Mouse (Mus musculus) MEL-GATA-1-ER (cell line): Measurements from ENCODE around the gene Rnf186.

Experiments used
- DNase-seq: peaks from one replicate; pipeline ENCODE4 v3.0.0-alpha.2; 2012; ENCODE audit warnings: low read depth; ENCODE audit errors: extremely low read depth

Rnf186 gene

GRCm38 (mm10) chr4:139011201-139011702 is 44.3 kb downstream of the Rnf186 start:
- DNase-seq, result no peak

GRCm38 (mm10) chr4:139013281-139013680 is 46.4 kb downstream of the Rnf186 start:
- DNase-seq, result no peak

DNA sequence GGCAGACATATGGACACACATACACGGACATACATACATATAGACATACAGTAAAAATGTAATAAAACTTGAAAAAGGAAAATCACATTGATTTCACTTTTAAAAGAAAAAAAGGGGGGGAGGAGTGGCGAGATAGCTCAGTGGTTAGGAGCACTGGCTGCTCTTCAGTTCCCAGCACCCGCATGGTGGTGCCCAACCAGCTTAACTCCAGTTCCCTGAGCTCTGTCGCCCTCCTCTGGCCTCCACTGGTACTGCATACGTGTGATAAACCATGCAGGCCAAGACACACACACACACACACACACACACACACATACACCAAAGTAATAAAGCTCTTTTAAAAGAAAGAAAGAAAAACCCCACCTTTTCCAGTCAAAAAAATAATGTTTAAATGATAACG is 47.9 kb downstream of the Rnf186 start:
- DNase-seq, result no peak
